Mouse (Mus musculus) frontal cortex, postnatal 36 days (tissue): ENCODE measurements around the gene Gemin7.

Experiments used
- DNase-seq, 2 experiments: peaks; one replicate each; pipeline ENCODE4 v3.0.0; 2022; ENCODE audit warnings: low spot score in 2 of 2

Gemin7 gene

GRCm38 (mm10) chr7:19577877-19578414 is 551 bp upstream of the Gemin7 start:
- no peak for DNase-seq

GRCm38 (mm10) chr7:19575559-19575958 is 1.8 kb downstream of the Gemin7 start:
- DNase-seq = no peak

DNA sequence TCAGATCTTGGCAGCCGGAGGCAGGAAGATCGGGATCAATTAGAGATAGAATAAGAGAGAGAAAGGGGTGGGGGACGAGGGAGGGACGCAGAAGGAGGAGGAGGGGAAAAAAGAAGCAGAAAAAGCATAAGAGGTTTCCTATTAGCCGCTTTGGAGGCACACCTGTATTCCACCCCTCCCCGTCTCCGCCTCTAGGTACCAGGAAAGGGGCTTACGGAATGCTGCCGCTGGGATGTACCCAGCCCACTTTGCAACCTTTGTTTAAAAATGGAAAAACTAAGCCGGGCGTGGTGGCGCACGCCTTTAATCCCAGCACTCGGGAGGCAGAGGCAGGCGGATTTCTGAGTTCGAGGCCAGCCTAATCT is 3.6 kb downstream of the Gemin7 start:
- DNase-seq = no peak

GRCm38 (mm10) chr7:19572926-19573775 is 4.2 kb downstream of the Gemin7 start:
- DNase-seq = peak; percentile 67 to 71

GRCm38 (mm10) chr7:19569647-19570046 is 7.7 kb downstream of the Gemin7 start:
- DNase-seq = no peak

- no peak for DNase-seq
Observed at GRCm38 (mm10) chr7:19567426-19567825, 10.0 kb downstream of the Gemin7 start.

DNA sequence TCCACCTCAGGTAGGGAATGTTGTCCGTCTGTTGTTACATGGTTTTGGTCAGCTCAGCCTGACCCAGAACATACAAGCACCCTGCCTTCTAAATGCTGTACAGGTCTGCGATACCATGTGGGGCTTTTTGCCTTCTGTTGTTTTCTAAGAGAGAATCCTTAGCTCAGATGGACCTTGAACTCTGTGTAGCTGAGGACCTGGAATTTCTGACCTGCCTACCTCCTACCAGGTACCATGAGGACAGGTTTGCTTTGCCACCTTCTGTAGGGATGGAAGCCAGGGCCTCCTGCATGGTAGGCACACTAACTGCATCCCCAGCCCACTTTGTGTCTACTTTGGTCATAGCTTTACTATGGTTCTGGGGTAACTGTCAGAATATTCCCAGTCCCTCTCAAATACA is 11.6 kb downstream of the Gemin7 start:
- DNase-seq = no peak

DNA sequence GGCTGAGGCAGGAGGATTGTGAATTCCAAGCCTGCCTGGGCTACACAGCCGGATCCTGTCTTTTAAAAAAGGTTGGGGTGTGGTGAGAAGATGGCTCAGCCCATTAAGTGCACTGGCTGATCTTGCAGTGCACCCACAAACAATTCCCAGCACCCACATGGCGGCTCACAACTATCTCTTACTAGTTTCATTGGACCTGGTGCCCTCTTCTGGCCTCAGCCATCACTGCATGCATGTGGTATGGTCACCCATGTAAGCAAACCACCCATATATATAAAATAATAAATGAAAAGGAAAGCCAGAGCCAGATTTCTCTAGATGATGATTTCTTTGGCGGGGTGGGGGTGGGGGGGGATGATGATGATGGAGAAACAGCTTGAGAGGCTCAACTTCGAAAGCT is 12.9 kb downstream of the Gemin7 start:
- DNase-seq = no peak

DNA sequence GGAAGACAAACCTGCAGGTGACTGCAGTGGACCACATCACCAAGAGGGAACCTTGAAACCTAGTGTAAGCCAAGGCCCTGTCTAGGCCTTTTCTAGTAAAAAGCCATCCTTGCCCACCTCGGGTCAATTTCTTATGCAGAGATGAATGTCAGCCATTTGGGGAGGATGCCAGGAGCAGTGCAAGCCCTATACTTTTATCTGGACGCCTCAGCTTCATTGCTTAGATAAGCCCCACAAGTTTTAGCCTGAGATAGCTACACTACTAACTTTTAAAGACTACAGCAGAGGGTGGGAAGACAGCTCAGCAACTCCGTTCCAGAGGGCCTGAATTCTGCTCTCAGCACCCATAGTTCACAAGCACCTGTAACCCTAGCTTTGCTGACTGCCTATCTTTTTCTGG is 13.5 kb downstream of the Gemin7 start:
- DNase-seq = no peak

DNA sequence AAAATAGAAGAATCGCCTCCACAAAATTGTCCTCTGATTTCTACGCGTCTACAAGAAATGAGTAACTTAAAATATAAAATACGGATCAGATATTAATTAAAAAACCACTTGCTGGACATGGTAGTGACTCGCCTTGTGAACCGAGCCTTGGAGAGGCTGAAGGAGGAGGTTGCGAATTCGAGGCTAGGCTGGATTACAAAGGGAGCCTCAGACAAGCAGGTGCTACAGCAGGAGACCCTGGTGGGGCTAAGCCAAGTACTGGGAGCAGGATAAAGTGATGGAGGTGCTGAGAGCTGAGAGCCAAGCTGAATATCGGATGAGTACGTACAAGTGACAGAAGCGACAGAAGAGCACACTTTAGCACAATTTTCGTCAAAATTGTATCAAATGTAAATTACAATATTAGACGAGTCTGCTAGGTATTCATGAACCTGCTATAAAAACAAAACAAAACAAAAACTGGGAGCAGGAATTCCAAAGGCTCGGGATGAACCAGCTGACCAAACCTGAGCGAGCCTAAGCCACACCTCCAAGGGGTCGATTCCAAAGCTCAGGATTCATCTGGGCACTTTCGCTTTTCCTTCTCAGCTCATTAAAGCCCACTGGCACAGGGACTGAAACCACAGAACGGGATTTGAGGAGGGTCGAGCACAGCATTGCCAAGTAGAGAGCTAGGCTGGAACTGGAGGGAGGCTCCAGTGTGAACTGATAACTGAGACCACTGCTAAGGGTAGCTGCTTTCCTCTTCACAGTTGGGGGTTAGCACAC is 14.6 kb downstream of the Gemin7 start, which contains the start of gene Ppp1r37:
Gene Ppp1r37, minus strand, starts transcription at position 434 of the 768 bp plus-strand sequence.
- no peak for DNase-seq

GRCm38 (mm10) chr7:19561765-19562642 is 15.4 kb downstream of the Gemin7 start:
- peak; percentile 86 to 90 for DNase-seq

- no peak for DNase-seq
Observed at GRCm38 (mm10) chr7:19561431-19561764, 16.0 kb downstream of the Gemin7 start.

DNA sequence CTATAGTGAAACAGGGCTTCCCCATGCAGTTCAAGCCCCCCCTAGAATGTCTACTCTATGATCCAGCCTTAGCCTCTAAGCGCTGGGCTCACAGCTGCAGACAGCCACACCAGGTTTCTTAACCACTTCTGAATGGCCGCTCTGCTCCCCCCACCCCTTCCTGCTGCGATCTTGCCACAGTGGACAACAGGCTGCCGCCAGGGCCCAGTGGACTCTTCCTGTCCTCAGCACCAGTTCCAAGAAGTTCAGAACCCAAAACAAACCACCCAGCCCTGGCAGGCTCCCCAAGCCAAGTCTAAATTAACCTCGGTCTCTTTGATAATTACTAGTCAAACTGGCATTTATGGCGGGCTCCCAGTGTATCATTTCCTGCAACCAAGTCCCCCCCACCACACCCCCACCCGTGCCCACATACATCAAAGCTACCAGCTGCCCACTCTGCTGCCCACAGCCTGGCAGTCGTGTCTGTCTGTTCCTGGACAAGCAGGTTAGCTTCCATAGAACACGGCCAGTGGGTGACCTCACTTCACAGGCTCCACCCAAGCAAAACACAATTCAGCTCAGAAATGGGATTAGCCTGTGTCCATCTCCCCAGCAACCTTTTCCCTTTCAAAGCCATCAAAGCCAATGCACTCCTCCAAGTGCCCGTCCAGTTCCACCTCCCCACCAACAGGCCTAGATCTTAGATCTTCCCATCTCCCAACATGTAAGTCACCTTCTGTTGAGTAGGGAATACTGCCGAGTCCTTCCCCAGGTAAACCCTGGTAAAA is 16.7 kb downstream of the Gemin7 start:
- DNase-seq = no peak

- DNase-seq = no peak
Observed at GRCm38 (mm10) chr7:19558965-19559364, 18.4 kb downstream of the Gemin7 start.

DNA sequence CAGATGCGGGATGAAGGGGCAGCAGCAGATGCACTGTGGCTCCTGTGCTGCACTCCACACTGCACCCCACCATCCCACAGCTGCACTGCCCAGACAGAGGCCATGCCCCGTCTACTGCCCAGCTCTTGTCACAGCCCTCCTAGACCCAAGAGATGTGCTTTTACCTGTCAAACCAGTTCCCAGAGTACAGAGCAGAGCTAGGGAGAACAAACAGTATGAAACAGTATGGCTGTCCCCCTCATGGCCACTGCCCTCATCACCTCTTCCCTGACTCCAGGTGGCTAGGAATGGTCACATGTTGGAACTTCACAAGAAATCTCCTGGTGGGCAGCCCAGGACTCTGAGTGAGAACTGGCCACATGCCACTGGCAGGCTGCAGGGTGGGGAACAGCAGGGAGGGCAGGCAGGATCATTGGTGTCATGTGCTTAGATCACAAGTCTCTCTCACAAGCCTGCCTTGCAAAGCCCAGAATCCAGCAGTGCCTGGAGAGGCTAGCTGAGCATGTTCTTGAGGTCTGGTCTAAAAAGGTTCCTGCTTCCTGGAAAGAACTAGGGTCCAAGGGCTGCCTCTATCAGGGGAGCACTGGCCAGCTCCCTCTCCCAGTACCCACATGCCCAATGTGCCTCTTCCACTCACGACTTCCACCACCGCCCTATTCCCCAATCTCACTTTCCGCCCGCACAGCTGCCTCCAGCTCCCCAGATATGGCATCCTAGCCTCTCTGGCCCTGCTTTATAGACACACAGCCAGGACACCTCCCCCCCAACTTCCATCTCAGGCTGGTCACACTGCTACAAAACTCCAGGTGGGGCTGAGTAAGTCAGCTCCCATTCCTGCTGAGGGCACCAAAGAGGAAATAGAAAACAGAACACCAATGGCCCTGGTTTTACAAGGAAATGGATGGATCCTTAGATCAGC is 19.2 kb downstream of the Gemin7 start:
- peak; percentile 28 to 35 for DNase-seq

DNA sequence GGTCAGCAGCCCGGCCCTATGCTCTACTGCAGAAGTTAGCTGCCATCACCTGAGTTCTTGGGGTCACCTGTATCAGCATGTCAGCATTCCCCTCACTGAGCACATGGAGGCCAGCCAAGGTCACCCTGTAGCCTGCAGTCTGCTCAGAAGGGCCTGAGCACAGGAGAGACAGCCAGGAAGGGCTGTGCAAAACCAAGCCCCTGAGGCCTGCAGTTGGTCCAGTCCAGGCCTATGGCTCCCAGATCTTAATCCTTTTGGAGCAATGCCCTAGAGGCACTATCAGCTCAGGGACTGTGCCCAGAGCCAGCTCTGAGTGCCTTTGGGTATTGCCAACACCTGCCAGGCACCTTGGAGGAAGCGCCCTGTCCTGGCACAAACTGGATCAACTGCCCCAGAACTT is 20.3 kb downstream of the Gemin7 start:
- no peak for DNase-seq

DNA sequence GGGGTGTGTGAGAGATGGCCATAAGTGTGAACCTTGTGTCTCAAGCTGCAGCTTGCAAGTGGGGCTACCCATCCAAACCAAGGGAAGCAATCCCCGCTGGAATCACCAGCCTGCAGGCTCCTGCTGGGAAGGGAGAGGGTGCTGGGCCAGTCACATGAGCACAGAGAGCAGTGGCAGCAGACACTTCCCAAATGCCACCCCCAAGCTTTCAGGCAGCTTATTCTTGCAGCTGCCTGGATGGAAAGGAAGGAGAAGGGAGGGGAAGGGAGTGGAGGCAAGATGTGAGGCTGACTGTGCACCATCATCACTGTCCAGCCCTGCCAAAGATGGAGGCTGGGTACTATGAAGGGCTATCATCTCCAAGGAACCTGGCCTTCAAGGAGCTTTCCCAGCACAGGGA is 23.2 kb downstream of the Gemin7 start:
- DNase-seq = peak; percentile 67 to 80

GRCm38 (mm10) chr7:19552443-19552842 is 25.0 kb downstream of the Gemin7 start:
- no peak for DNase-seq

- DNase-seq = no peak
Observed at GRCm38 (mm10) chr7:19551634-19552033, 25.8 kb downstream of the Gemin7 start.

DNA sequence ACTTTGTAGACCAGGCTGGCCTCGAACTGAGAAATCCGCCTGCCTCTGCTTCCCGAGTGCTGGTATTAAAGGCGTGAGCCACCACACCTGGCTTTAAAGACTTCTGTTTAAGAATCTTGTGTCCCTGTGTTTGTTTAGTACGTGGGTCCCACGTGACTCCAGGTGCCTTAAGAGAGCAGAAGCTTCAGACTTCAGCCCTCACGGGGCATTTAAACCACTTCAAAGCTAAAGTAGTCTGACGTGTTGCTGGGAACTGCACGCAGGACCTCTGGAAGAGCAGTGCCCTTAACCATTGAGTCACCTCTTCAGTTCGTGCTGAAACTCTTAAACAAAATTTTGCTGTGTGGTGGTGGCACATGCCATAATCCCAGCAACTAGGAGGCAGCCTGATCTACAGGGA is 28.0 kb downstream of the Gemin7 start:
- DNase-seq = no peak
